Mouse (Mus musculus) 3134 (cell line): Measurements from ENCODE around the gene Fnbp1.
A peak's percentile ranks its signal among the peaks of the same experiment; 100 is the strongest.
"Not testable (repeated sequence)": the region's sequence is repeated elsewhere in the genome, so short reads cannot be mapped to it uniquely, and the experiment has no call there.

ENCODE experiments used
- DNase-seq: peaks from one replicate; pipeline ENCODE4 v3.0.0-alpha.2; 2011; ENCODE audit warnings: low spot score; ENCODE audit not compliant: insufficient read length; ENCODE audit errors: extremely low read depth

Fnbp1 gene

DNA sequence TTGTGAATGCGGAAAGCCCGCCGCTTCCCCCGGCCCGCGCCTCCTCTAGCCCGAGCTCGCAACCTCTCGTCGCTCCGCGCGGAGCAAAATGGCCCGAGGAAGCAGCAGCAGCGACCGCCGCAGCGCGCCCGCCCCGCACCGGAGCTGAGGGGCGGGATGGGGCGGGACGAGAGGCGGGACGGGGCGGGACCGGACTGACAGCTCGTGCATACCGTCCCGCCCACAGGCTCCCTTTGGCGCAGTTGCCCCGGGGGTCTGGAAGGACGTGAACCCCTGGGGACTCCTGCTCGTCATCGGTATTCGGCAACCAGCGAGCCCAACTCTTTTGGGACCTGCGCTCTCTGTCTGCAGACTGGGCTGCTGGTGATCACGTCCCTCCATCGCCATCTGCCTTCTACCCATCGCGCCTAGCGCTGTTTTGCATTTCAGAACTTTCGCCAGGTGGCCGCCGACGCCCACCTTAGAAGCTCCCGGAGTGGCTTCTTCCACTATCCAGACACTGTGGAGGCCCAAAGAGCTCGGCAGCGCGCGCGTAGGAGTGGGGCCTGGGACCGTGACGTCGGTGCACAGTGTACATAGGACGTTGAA lies at the start of gene Fnbp1:
Gene Fnbp1, minus strand, starts transcription at position 142 of the 588 bp plus-strand sequence.
- peak; percentile 88 for DNase-seq

DNA sequence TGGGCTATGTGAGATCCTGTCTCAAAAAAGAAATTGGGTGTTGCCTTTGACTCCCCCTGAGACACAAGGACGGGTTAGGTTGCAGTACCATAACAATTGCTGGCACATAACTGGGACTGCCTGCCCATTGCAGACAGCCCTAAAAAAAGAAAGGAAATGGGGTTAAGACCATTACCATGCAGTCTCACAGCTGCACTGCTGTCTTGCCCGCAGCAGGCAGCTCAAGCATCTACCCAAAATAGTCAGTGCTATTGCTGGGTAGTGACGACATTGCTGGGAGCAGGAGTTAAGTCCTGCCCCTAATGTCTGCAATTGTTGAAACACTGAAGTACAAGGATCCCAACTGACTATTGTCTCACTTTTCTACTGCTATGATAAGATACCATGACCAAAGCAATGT lies 47.8 kb upstream of the Fnbp1 start:
- DNase-seq, result no peak

DNA sequence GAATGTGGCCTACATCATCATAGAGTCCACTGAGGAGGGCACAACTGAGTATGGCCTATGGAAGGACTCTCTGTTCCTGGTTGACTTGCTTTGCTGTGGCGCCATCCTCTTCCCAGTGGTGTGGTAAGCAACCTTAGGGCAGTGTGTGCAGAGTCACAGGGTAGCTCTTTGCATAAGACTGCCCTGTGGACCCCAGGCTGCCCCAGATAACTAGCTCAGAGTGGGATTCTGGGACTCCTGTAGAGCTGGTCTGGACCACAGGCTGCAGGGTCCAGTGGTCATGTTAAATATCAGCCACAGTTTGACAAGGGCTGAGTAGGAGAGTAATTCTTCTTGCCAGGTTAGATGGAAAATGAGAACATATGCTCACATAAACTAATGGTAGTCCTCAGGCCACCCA lies 46.9 kb upstream of the Fnbp1 start:
- no peak for DNase-seq

GRCm38 (mm10) chr2:31183830-31184229 lies 42.0 kb upstream of the Fnbp1 start:
- DNase-seq, result no peak

GRCm38 (mm10) chr2:31182786-31183330 lies 41.0 kb upstream of the Fnbp1 start:
- no peak for DNase-seq

DNA sequence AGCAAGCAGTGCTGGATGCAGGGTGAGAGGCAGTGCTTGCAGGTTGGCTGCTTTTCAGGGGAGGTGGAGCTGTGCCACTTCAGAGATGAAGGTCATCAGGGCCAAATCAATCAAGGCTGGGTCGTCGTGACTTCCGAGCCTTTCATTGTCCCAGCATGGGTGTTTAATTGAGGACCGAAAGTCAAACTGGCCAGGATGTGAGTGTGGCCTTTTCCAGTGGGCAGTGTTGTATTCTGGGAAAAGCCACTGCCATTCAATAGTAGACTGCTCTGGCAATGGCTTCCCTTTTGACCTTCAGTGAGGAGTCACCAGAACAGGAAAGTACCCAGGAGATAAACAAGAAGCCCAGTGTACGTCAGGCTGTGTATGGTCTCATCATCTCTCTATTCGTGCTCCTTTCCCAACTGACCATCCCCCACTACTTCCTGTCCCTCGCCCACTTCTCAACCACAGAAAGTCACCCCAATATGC lies 38.3 kb upstream of the Fnbp1 start:
- no peak for DNase-seq

DNA sequence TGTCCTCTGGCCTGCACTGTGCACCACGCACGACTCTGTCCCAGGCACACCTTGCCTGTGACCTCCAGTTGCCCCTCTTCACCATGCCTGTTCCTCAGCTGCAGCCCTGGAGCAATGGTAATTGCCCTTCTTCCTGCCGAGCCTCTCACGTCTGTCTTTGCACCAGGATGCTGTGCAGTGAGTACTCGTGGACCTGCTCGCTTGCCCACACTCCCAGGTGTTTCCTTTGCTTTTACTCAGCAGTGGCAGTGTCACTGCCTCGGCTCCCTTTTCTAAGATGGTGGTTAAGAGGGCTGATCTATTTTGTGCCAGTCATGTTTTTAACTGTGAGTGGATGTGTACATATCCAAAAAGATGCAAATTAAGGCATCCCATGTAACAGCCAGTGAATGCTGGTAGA lies 37.7 kb upstream of the Fnbp1 start:
- DNase-seq, result no peak

DNA sequence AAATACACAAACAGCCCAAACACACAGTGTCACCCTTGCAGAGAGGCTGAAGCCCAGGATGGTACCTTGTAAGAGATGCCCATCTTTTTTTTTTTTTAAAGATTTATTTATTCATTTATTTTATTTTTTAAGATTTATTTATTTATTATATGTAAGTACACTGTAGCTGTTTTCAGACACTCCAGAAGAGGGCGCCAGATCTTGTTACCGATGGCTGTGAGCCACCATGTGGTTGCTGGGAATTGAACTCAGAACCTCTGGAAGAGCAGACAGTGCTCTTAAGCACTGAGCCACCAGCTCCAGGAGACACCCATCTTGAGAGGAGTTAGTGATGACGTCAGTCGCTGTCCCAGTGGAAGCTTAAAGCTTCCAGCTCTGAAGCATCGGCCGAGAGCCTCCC lies 36.8 kb upstream of the Fnbp1 start:
- DNase-seq, result not testable (repeated sequence)

DNA sequence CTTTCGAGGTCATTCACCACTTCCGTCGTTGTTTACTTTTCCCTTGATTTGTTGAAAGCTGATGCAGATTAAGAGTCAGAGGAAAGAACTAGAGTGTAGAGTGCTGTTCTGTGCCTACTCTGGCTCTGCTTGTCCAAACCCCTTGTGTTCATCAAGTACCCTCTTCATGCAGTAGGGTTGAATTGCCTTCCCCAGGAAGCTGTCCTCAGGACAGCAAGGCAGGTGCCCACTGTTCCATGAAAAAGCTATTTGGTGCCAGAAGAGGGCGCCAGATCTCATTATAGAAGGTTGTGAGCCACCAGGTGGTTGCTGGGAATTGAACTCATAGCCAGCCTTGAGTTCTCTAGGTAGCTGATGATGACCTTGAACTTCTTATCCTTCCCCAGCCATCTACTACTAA lies 31.5 kb upstream of the Fnbp1 start:
- no peak for DNase-seq

DNA sequence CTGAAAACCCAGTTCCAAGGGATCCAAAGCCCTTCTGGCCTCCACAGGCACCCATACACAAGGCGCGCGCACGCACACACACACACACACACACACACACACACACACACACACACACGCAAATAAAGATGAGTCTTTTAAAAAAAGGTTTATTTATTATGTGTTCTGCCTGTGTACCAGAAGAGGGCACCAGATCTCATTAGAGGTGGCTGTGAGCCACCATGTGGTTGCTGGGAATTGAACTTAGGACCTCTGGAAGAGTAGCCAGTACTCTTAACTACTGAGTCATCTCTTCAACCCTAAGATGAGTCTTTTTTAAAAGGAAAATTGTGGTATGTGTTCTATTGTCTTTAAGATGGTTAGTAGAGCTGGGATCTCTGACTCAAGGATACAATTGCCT lies 30.7 kb upstream of the Fnbp1 start:
- DNase-seq, result no peak

DNA sequence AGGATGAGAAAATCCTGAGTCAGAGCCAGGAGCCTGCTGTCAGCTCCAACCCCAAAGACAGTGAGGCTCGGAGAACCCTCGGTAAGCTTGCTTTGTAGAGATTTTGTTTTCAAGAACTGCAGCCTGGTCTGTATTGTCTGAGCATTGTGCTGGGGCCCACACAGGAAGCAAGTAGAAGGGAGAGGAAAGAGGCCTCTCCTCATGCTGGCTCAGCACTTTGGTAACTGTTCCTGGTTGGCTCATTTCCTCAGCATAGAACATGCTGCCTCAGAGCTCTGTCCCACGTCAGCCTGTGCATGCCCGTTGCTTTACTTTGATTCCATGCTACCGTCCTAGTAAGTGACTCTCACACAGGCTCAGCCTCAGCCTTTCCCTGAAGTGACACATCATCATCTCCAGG lies 30.2 kb upstream of the Fnbp1 start:
- no peak for DNase-seq

- no peak for DNase-seq
These were observed 28.4 kb upstream of the Fnbp1 start for GRCm38 (mm10) chr2:31170164-31170563.

- DNase-seq, result no peak
These were observed 27.2 kb upstream of the Fnbp1 start for GRCm38 (mm10) chr2:31169001-31169400.

- not testable (repeated sequence) for DNase-seq
These were observed 25.8 kb upstream of the Fnbp1 start for GRCm38 (mm10) chr2:31167571-31167970.

- DNase-seq, result no peak
These were observed 23.7 kb upstream of the Fnbp1 start for GRCm38 (mm10) chr2:31165529-31165928.

- no peak for DNase-seq
These were observed 23.1 kb upstream of the Fnbp1 start for GRCm38 (mm10) chr2:31164841-31165455.

DNA sequence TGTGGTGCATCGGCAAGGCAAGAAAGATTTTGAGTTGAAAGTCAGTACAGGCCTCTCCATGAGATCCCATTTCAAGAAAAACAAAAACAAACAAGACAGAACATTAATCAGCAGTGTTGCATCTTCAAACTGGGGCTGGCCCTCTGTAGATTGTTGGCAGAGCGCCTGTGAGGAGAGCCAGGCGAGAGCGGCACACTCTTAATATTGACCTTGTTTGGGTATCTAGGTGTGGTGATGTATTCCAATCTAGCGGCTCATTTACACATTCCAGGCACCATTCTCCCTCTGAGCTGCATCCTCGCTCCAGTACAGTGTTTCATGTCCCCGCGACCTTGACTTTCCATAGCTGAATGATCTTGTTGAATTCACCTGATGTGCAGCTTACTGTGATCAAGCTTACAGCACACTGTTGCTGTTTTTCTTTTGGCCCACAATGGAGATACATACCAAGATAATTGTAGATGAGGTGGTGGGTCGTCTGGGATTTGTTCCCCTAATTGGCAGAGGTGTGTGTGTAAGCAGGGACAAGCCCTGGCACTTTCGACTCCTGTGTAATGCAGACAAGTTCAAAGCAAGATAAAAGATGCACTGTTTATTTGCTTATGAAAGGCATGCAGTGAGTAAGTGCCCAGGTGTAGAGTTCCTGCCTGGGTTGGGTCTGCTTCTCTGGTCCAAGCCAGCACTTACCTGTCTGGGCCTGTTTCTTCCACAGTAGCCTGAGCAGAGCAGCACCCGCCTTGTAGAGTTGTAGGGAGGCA lies 21.7 kb upstream of the Fnbp1 start:
- DNase-seq, result no peak

- no peak for DNase-seq
These were observed 19.8 kb upstream of the Fnbp1 start for GRCm38 (mm10) chr2:31161620-31162019.

DNA sequence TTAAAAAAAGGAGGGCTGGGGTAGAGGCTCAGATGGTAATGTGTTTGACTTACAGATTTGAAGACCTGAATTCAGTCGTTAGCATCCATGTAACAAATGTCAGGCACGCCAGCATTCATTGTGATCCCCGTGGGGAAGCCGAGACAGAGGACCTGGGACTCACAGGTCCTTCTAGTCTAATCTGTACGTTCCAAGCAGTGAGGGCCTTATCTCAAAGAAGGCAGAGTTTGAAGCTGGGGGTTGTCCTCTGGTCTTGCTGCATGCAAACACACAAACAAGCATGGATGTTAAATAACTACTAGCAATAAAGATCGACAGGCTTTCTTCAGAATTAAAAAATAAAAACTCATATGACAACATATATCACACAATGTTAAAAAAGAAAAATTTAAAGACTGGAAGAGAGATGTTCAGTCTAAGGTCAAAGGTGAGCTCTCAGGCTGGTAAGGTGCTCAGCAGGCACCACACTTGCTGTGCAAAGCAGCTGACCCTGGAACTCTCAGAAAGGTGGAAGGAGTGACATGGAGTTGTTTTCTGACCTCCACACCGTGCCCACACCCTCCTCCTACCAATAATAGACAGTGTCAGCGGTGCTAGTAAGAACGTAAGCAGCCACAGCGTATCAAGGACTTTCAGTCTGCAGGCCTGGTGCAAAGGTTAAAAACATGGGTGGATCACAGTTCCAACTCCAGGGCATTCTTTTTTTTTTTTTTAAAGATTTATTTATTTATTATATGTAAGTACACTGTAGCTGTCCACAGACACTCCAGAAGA lies 18.5 kb upstream of the Fnbp1 start:
- no peak for DNase-seq

DNA sequence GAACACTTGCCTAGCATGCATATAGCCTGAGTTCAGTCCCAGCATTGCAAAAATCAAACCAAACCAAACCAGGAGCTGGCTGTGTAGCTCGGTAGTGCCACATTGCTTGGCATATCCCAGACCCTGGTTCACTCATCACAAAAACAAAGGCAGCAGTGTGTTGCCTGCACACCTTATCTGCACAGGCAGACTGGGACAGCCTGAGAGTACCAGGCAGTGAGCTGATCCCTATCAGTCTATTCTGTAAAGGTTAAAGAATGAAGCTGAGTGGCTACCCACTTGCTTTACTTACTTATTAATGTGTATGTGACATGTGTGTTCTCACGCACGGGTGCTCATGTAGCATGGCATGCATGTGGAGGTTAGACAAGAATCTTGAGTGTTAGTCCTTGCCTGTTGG lies 15.0 kb upstream of the Fnbp1 start:
- DNase-seq, result no peak
